Mouse (Mus musculus) MEL (cell line): ENCODE results near the gene Entpd3. TPM values are rescaled to one million over a fixed set of nuclear protein-coding genes. Genes with fewer than 3 reads are reported as not detected.

Source experiments
- DNase-seq: peaks from one replicate; pipeline ENCODE4 v3.0.0; 2011; ENCODE audit warnings: low read depth, low spot score
- H3K27ac ChIP-seq: 2 replicates; pipeline ENCODE4 v1.5.1; 2012; ENCODE audit warnings: low read depth, mild to moderate bottlenecking, control low read depth, low read length, moderate library complexity; ENCODE audit not compliant: control insufficient read depth
- H3K27me3 ChIP-seq, 2 experiments: fragments of 150-350 bp in 1 of 2; sonication (generic) in 1 of 2; 2 replicates each; pipeline ENCODE4 v1.6.1; 2012; ENCODE audit warnings: low read length in 2 of 2, mild to moderate bottlenecking in 2 of 2, improper control_type of control experiment in 1 of 2, moderate library complexity in 1 of 2; ENCODE audit not compliant: insufficient read depth in 2 of 2, control insufficient read depth in 1 of 2
- H3K36me3 ChIP-seq, 2 experiments: 2 replicates each; pipeline ENCODE4 v1.6.1; 2012 to 2014; ENCODE audit warnings: low read length in 2 of 2, improper control_type of control experiment in 1 of 2, inconsistent platforms in 1 of 2, mild to moderate bottlenecking in 1 of 2; ENCODE audit not compliant: insufficient read depth in 2 of 2, control insufficient read depth in 1 of 2
- H3K4me1 ChIP-seq, 2 experiments: fragments of 150-350 bp in 1 of 2; sonication (generic) in 1 of 2; 2 replicates each; pipeline ENCODE4 v1.6.1; 2012; ENCODE audit warnings: low read length in 2 of 2, improper control_type of control experiment in 1 of 2, mild to moderate bottlenecking in 1 of 2; ENCODE audit not compliant: insufficient read depth in 2 of 2, control insufficient read depth in 1 of 2
- H3K4me3 ChIP-seq, 2 experiments: fragments of 150-350 bp in 1 of 2; sonication (generic) in 1 of 2; 2 replicates each; pipeline ENCODE4 v1.5.1; 2012; ENCODE audit warnings: low read depth in 2 of 2, low read length in 2 of 2, mild to moderate bottlenecking in 2 of 2, moderate library complexity in 2 of 2, control low read depth in 1 of 2, improper control_type of control experiment in 1 of 2; ENCODE audit not compliant: control insufficient read depth in 1 of 2, insufficient read depth in 1 of 2
- H3K79me2 ChIP-seq: 2 replicates; pipeline ENCODE4 v1.6.1; 2012; ENCODE audit warnings: mild to moderate bottlenecking, low read length, moderate library complexity; ENCODE audit not compliant: control insufficient read depth, poor library complexity, insufficient read depth
- H3K9ac ChIP-seq: 2 replicates; pipeline ENCODE4 v1.6.1; 2012; ENCODE audit warnings: low read depth, mild to moderate bottlenecking, control low read depth, low read length, moderate library complexity; ENCODE audit not compliant: control insufficient read depth, poor library complexity, severe bottlenecking
- H3K9me3 ChIP-seq: fragments of 150-350 bp; sonication (generic); replicated peaks from 2 replicates; pipeline ENCODE4 v1.6.1; 2012; ENCODE audit warnings: mild to moderate bottlenecking, low read length, improper control_type of control experiment, moderate library complexity; ENCODE audit not compliant: insufficient read depth
- BHLHE40 ChIP-seq: IDR thresholded peaks from 2 replicates; pipeline ENCODE4 v1.6.1; 2012; ENCODE audit warnings: low read depth, mild to moderate bottlenecking, inconsistent platforms, low read length, improper control_type of control experiment, borderline replicate concordance
- CHD1 ChIP-seq: IDR thresholded peaks from 2 replicates; pipeline ENCODE4 v1.6.1; 2012; ENCODE audit warnings: low read depth, mild to moderate bottlenecking, inconsistent platforms, low read length, improper control_type of control experiment
- CTCF ChIP-seq, 3 experiments: IDR thresholded peaks in 2 of 3; conservative IDR thresholded peaks in 1 of 3; 2 replicates each; pipeline ENCODE4 v1.5.1; 2011 to 2012; ENCODE audit warnings: low read length in 3 of 3, low read depth in 2 of 3, mild to moderate bottlenecking in 2 of 3, improper control_type of control experiment in 1 of 3, inconsistent platforms in 1 of 3, mixed read lengths in 1 of 3, moderate library complexity in 1 of 3; ENCODE audit not compliant: control insufficient read depth in 1 of 3, insufficient read depth in 1 of 3, poor library complexity in 1 of 3, severe bottlenecking in 1 of 3
- E2F4 ChIP-seq: IDR thresholded peaks from 2 replicates; pipeline ENCODE4 v1.6.1; 2011; ENCODE audit warnings: low read depth, low read length, improper control_type of control experiment, borderline replicate concordance
- ELF1 ChIP-seq: IDR thresholded peaks from 2 replicates; pipeline ENCODE4 v1.6.1; 2014; ENCODE audit warnings: low read depth, mild to moderate bottlenecking, inconsistent platforms, low read length, improper control_type of control experiment, moderate library complexity
- EP300 ChIP-seq, 2 experiments: IDR thresholded peaks; 2 replicates each; pipeline ENCODE4 v1.6.1; 2011; ENCODE audit warnings: improper control_type of control experiment in 2 of 2, low read length in 2 of 2, low read depth in 1 of 2, mild to moderate bottlenecking in 1 of 2
- ETS1 ChIP-seq: IDR thresholded peaks from 2 replicates; pipeline ENCODE4 v1.6.1; 2012; ENCODE audit warnings: low read depth, mild to moderate bottlenecking, inconsistent platforms, low read length, improper control_type of control experiment, moderate library complexity
- GABPA ChIP-seq: IDR thresholded peaks from 2 replicates; pipeline ENCODE4 v1.6.1; 2012; ENCODE audit warnings: low read depth, mild to moderate bottlenecking, inconsistent platforms, low read length, improper control_type of control experiment, moderate library complexity
- GATA1 ChIP-seq: IDR thresholded peaks from 2 replicates; pipeline ENCODE4 v1.6.1; 2011; ENCODE audit warnings: low read depth, low read length, improper control_type of control experiment
- HCFC1 ChIP-seq: IDR thresholded peaks from 2 replicates; pipeline ENCODE4 v1.6.1; 2012; ENCODE audit warnings: low read depth, mild to moderate bottlenecking, inconsistent platforms, low read length, improper control_type of control experiment, moderate library complexity
- JUND ChIP-seq: IDR thresholded peaks from 2 replicates; pipeline ENCODE4 v1.6.1; 2011; ENCODE audit warnings: low read depth, mild to moderate bottlenecking, improper control_type of control experiment, low read length
- KAT2A ChIP-seq: conservative IDR thresholded peaks from 2 replicates; pipeline ENCODE4 v1.6.1; 2012; ENCODE audit warnings: low read depth, low read length, improper control_type of control experiment, inconsistent platforms
- MAFK ChIP-seq: IDR thresholded peaks from 2 replicates; pipeline ENCODE4 v1.6.1; 2011; ENCODE audit warnings: low read depth, mild to moderate bottlenecking, low read length, improper control_type of control experiment, borderline replicate concordance
- MAX ChIP-seq: IDR thresholded peaks from 2 replicates; pipeline ENCODE4 v1.6.1; 2011; ENCODE audit warnings: low read length, improper control_type of control experiment
- MAZ ChIP-seq: IDR thresholded peaks from 2 replicates; pipeline ENCODE4 v1.6.1; 2012; ENCODE audit warnings: low read depth, mild to moderate bottlenecking, inconsistent platforms, low read length, improper control_type of control experiment
- MEF2A ChIP-seq: IDR thresholded peaks from 2 replicates; pipeline ENCODE4 v1.6.1; 2014; ENCODE audit warnings: low read depth, mild to moderate bottlenecking, inconsistent platforms, low read length, improper control_type of control experiment; ENCODE audit not compliant: poor library complexity, insufficient replicate concordance, severe bottlenecking; ENCODE audit errors: extremely low read depth
- MXI1 ChIP-seq: IDR thresholded peaks from 2 replicates; pipeline ENCODE4 v1.6.1; 2011; ENCODE audit warnings: mild to moderate bottlenecking, low read depth, low read length, improper control_type of control experiment
- MYC ChIP-seq: IDR thresholded peaks from 2 replicates; pipeline ENCODE4 v1.6.1; 2011; ENCODE audit warnings: low read depth, mild to moderate bottlenecking, low read length, improper control_type of control experiment, moderate library complexity
- NELFE ChIP-seq: IDR thresholded peaks from 2 replicates; pipeline ENCODE4 v1.6.1; 2011; ENCODE audit warnings: low read depth, low read length, improper control_type of control experiment
- NRF1 ChIP-seq: IDR thresholded peaks from 2 replicates; pipeline ENCODE4 v1.6.1; 2014; ENCODE audit warnings: low read depth, mild to moderate bottlenecking, inconsistent platforms, low read length, improper control_type of control experiment, moderate library complexity; ENCODE audit not compliant: poor library complexity, insufficient read depth, severe bottlenecking
- POLR2A ChIP-seq, 2 experiments: IDR thresholded peaks; 2 replicates each; pipeline ENCODE4 v1.6.1; 2011 to 2012; ENCODE audit warnings: low read length in 2 of 2, mild to moderate bottlenecking in 2 of 2, control low read depth in 1 of 2, improper control_type of control experiment in 1 of 2, low read depth in 1 of 2, moderate library complexity in 1 of 2; ENCODE audit not compliant: control insufficient read depth in 1 of 2, insufficient read depth in 1 of 2, poor library complexity in 1 of 2
- POLR2AphosphoS2 ChIP-seq: IDR thresholded peaks from 2 replicates; pipeline ENCODE4 v1.6.1; 2011; ENCODE audit warnings: low read length, improper control_type of control experiment
- RAD21 ChIP-seq: IDR thresholded peaks from 2 replicates; pipeline ENCODE4 v1.6.1; 2011; ENCODE audit warnings: mild to moderate bottlenecking, low read depth, low read length, improper control_type of control experiment
- RCOR1 ChIP-seq: IDR thresholded peaks from 2 replicates; pipeline ENCODE4 v1.6.1; 2012; ENCODE audit warnings: low read depth, mild to moderate bottlenecking, inconsistent platforms, low read length, improper control_type of control experiment
- SIN3A ChIP-seq: IDR thresholded peaks from 2 replicates; pipeline ENCODE4 v1.6.1; 2012; ENCODE audit warnings: low read length, improper control_type of control experiment, inconsistent platforms
- SMC3 ChIP-seq: IDR thresholded peaks from 2 replicates; pipeline ENCODE4 v1.6.1; 2011; ENCODE audit warnings: low read depth, low read length, improper control_type of control experiment
- TAL1 ChIP-seq: IDR thresholded peaks from 2 replicates; pipeline ENCODE4 v1.6.1; 2012; ENCODE audit warnings: mild to moderate bottlenecking, inconsistent platforms, low read length, moderate library complexity, mixed read lengths
- TCF12 ChIP-seq: IDR thresholded peaks from 2 replicates; pipeline ENCODE4 v1.6.1; 2014; ENCODE audit warnings: low read depth, mild to moderate bottlenecking, inconsistent platforms, low read length, improper control_type of control experiment, moderate library complexity
- USF1 ChIP-seq: IDR thresholded peaks from 2 replicates; pipeline ENCODE4 v1.6.1; 2014; ENCODE audit warnings: low read depth, mild to moderate bottlenecking, inconsistent platforms, low read length, improper control_type of control experiment, moderate library complexity
- USF2 ChIP-seq, 2 experiments: IDR thresholded peaks; 2 replicates each; pipeline ENCODE4 v1.6.1; 2011 to 2012; ENCODE audit warnings: improper control_type of control experiment in 2 of 2, low read length in 2 of 2, borderline replicate concordance in 1 of 2, inconsistent platforms in 1 of 2, low read depth in 1 of 2, mild to moderate bottlenecking in 1 of 2; ENCODE audit not compliant: insufficient read depth in 1 of 2
- ZC3H11A ChIP-seq: IDR thresholded peaks from 2 replicates; pipeline ENCODE4 v1.6.1; 2012; ENCODE audit warnings: low read depth, mild to moderate bottlenecking, inconsistent platforms, low read length, improper control_type of control experiment
- ZKSCAN1 ChIP-seq: IDR thresholded peaks from 2 replicates; pipeline ENCODE4 v1.6.1; 2012; ENCODE audit warnings: low read depth, mild to moderate bottlenecking, inconsistent platforms, low read length, improper control_type of control experiment, moderate library complexity
- ZNF384 ChIP-seq: IDR thresholded peaks from 2 replicates; pipeline ENCODE4 v1.6.1; 2012; ENCODE audit warnings: low read depth, mild to moderate bottlenecking, inconsistent platforms, low read length, improper control_type of control experiment
- polyA plus RNA-seq, 2 experiments: library from polyadenylated mRNA; stranded (reverse) in 1 of 2; unstranded in 1 of 2; fragments of >175 nt in 1 of 2; fragments of >200 nt in 1 of 2; gene quantifications; 2 replicates each; pipeline versions ENCODE4 v1.2.1 to v1.2.4; 2012; ENCODE audit warnings: low replicate concordance in 2 of 2, low read depth in 1 of 2; ENCODE audit not compliant: insufficient read length in 2 of 2, insufficient read depth in 1 of 2, missing spikeins in 1 of 2
- total RNA-seq: library from RNA; depleted of rRNA; stranded (reverse); fragments of 300-350 nt; gene quantifications from 2 replicates; pipeline ENCODE4 v1.2.3, GENCODE M21; 2012

Gene Entpd3
- total and polyA plus RNA-seq, 3 experiments, result 0.03 TPM; not detected in 2

DNA sequence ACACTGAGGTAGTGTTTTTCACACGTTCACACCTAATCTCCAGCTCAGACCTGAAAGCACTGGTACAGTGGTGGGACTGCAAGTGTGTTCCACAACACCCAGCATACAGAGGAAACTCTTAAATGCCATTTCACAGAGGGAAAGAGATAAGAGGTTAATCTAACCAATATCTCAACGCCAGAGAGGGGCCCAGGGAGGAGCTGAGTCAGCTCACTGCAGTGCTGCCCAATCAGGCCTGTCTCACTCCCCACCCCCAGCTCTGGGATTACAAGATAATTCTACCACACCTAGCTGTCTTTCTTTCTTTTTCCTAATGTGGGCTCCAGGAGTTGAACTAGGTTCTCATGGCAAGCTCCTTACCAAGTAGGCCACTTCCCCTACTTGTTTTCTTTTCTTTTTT lies 29.3 kb downstream of the Entpd3 start:
- TF ChIP-seq ZKSCAN1, result no peak
- no peak for TF ChIP-seq POLR2AphosphoS2
- no peak for TF ChIP-seq JUND
- no peak for TF ChIP-seq E2F4
- TF ChIP-seq ZNF384, result no peak
- no peak for TF ChIP-seq BHLHE40
- TF ChIP-seq ELF1, result no peak
- TF ChIP-seq RCOR1, result peak; percentile 99
- no peak for TF ChIP-seq USF2 (IDR thresholded peaks at IDR 0.05; ENCODE audit: borderline replicate concordance in 1 of 2, insufficient read depth in 1 of 2, low read depth in 1 of 2, low read length in 2 of 2)
- no peak for TF ChIP-seq CTCF (IDR thresholded peaks at IDR 0.05 in 2 of 3, conservative IDR thresholded peaks at IDR 0.05 in 1 of 3; ENCODE audit: control insufficient read depth in 1 of 3, insufficient read depth in 1 of 3, low read depth in 2 of 3, low read length in 3 of 3, poor library complexity in 1 of 3, severe bottlenecking in 1 of 3)
- TF ChIP-seq RAD21, result no peak
- TF ChIP-seq MAZ, result no peak
- TF ChIP-seq EP300 (IDR thresholded peaks at IDR 0.05; ENCODE audit: low read depth in 1 of 2, low read length in 2 of 2), result peak; percentile 75 to 89
- peak; percentile 92 for TF ChIP-seq GATA1
- TF ChIP-seq NRF1, result no peak
- no peak for TF ChIP-seq HCFC1
- no peak for TF ChIP-seq MEF2A
- no peak for TF ChIP-seq SIN3A
- TF ChIP-seq CHD1, result no peak
- peak; percentile 53; the same call in 1 of the 2 replicates for TF ChIP-seq MAFK
- no peak for TF ChIP-seq ZC3H11A
- TF ChIP-seq MXI1, result no peak
- TF ChIP-seq TAL1, result peak; percentile 81
- TF ChIP-seq KAT2A, result no peak
- TF ChIP-seq GABPA, result no peak
- no peak for TF ChIP-seq NELFE
- peak; percentile 64 for TF ChIP-seq ETS1
- TF ChIP-seq MYC, result no peak
- no peak for TF ChIP-seq USF1
- TF ChIP-seq POLR2A (IDR thresholded peaks at IDR 0.05; ENCODE audit: control insufficient read depth in 1 of 2, insufficient read depth in 1 of 2, low read depth in 1 of 2, low read length in 2 of 2, poor library complexity in 1 of 2), result no peak
- TF ChIP-seq SMC3, result no peak
- TF ChIP-seq MAX, result no peak
- TF ChIP-seq TCF12, result peak; percentile 91
- H3K36me3 ChIP-seq, result peaks cover 3 to 17% of the 10 kb centered on the region in 2 experiments
- H3K4me3 ChIP-seq, result no peak overlapping the region
- peaks cover 23% of the 10 kb centered on the region for H3K79me2 ChIP-seq
- H3K4me1 ChIP-seq, result peaks cover 3 to 23% of the 10 kb centered on the region in 2 experiments; a peak in 3 of 4 replicates
- no peaks in the 10 kb centered on the region for H3K27me3 ChIP-seq
- H3K9me3 ChIP-seq, result no peaks in the 10 kb centered on the region
- DNase-seq, result peak; percentile 84
- peak overlapping the region; percentile 24; the same call in 1 of the 2 replicates for H3K27ac ChIP-seq
- H3K9ac ChIP-seq, result no peak overlapping the region
